Mouse (Mus musculus) left cerebral cortex, adult 9 months (tissue): ENCODE data around the gene Atpaf1.
A peak's percentile ranks its signal among the peaks of the same experiment; 100 is the strongest.

Experiments
- DNase-seq, 2 experiments: peaks; one replicate each; pipeline ENCODE4 v3.0.0; 2022; ENCODE audit warnings: low spot score in 2 of 2

Gene Atpaf1

GRCm38 (mm10) chr4:115799981-115800380 is 15.4 kb downstream of the Atpaf1 start:
- DNase-seq, result no peak

GRCm38 (mm10) chr4:115812326-115812725 is 27.7 kb downstream of the Atpaf1 start:
- no peak for DNase-seq

GRCm38 (mm10) chr4:115815606-115816005 is 31.0 kb downstream of the Atpaf1 start:
- DNase-seq, result no peak

GRCm38 (mm10) chr4:115820199-115820598 is 35.6 kb downstream of the Atpaf1 start:
- DNase-seq, result no peak

GRCm38 (mm10) chr4:115820944-115821343 is 36.3 kb downstream of the Atpaf1 start:
- DNase-seq, result no peak

GRCm38 (mm10) chr4:115821431-115821830 is 36.8 kb downstream of the Atpaf1 start:
- no peak for DNase-seq

GRCm38 (mm10) chr4:115821928-115822327 is 37.3 kb downstream of the Atpaf1 start:
- no peak for DNase-seq

- no peak for DNase-seq
These were observed 39.6 kb downstream of the Atpaf1 start for GRCm38 (mm10) chr4:115824178-115824577.

- no peak for DNase-seq
These were observed 40.7 kb downstream of the Atpaf1 start for GRCm38 (mm10) chr4:115825271-115825670.

GRCm38 (mm10) chr4:115827066-115827465 is 42.5 kb downstream of the Atpaf1 start:
- no peak for DNase-seq

GRCm38 (mm10) chr4:115827535-115827887 is 42.9 kb downstream of the Atpaf1 start:
- no peak for DNase-seq

GRCm38 (mm10) chr4:115827888-115828571 is 43.4 kb downstream of the Atpaf1 start, which contains the start of gene Mob3c:
TSS of gene Mob3c (plus strand) at chr4:115828092.
- no peak for DNase-seq

GRCm38 (mm10) chr4:115828572-115828902 is 43.9 kb downstream of the Atpaf1 start:
- DNase-seq, result no peak

GRCm38 (mm10) chr4:115830491-115830890 is 45.9 kb downstream of the Atpaf1 start:
- no peak for DNase-seq

- no peak for DNase-seq
These were observed 46.6 kb downstream of the Atpaf1 start for GRCm38 (mm10) chr4:115831221-115831620.

GRCm38 (mm10) chr4:115832040-115832439 is 47.4 kb downstream of the Atpaf1 start:
- DNase-seq, result no peak

GRCm38 (mm10) chr4:115835576-115835975 is 51.0 kb downstream of the Atpaf1 start:
- no peak for DNase-seq

GRCm38 (mm10) chr4:115838196-115838595 is 53.6 kb downstream of the Atpaf1 start:
- no peak for DNase-seq

GRCm38 (mm10) chr4:115838696-115839641 is 54.4 kb downstream of the Atpaf1 start, which contains the start of gene Mknk1:
TSS of gene Mknk1 (plus strand) at chr4:115839198.
- DNase-seq, result peak; percentile 80 to 92

- no peak for DNase-seq
These were observed 55.3 kb downstream of the Atpaf1 start for GRCm38 (mm10) chr4:115839956-115840355.

- no peak for DNase-seq
These were observed 56.2 kb downstream of the Atpaf1 start for GRCm38 (mm10) chr4:115840842-115841241.

GRCm38 (mm10) chr4:115846656-115847055 is 62.0 kb downstream of the Atpaf1 start:
- no peak for DNase-seq

- DNase-seq, result peak; percentile 47 to 62
These were observed 62.8 kb downstream of the Atpaf1 start for GRCm38 (mm10) chr4:115847377-115847776.
